Mouse (Mus musculus): ENCODE data around the gene Tsc22d3.
"Not testable (repeated sequence)": the region's sequence is repeated elsewhere in the genome, so short reads cannot be mapped to it uniquely, and the experiment has no call there.

Gene Tsc22d3

GRCm38 (mm10) chrX:140529074-140529561, 71.3 kb downstream of the Tsc22d3 start:
- no peak for DNase-seq (ENCODE audit: low read depth, low spot score)

- DNase-seq (ENCODE audit: low read depth, low spot score), result no peak
Observed at GRCm38 (mm10) chrX:140527231-140527630, 73.2 kb downstream of the Tsc22d3 start.

- no peak for DNase-seq (ENCODE audit: low read depth, low spot score)
Observed at GRCm38 (mm10) chrX:140526253-140526618, 74.2 kb downstream of the Tsc22d3 start.

- DNase-seq (ENCODE audit: low read depth, low spot score), result no peak
Observed at GRCm38 (mm10) chrX:140525604-140526252, 74.7 kb downstream of the Tsc22d3 start.

GRCm38 (mm10) chrX:140524231-140524630, 76.2 kb downstream of the Tsc22d3 start:
- no peak for DNase-seq (ENCODE audit: low read depth, low spot score)

GRCm38 (mm10) chrX:140522071-140522765, 78.2 kb downstream of the Tsc22d3 start:
- peak; percentile 38 for DNase-seq (ENCODE audit: low read depth, low spot score)

GRCm38 (mm10) chrX:140520146-140521102, 80.0 kb downstream of the Tsc22d3 start:
- DNase-seq (ENCODE audit: low read depth, low spot score), result peak; percentile 91

GRCm38 (mm10) chrX:140518351-140518750, 82.1 kb downstream of the Tsc22d3 start:
- no peak for DNase-seq (ENCODE audit: low read depth, low spot score)

- no peak for DNase-seq (ENCODE audit: low read depth, low spot score)
Observed at GRCm38 (mm10) chrX:140513379-140513778, 87.1 kb downstream of the Tsc22d3 start.

GRCm38 (mm10) chrX:140511687-140512651, 88.5 kb downstream of the Tsc22d3 start:
- no peak for DNase-seq (ENCODE audit: low read depth, low spot score)

- no peak for DNase-seq (ENCODE audit: low read depth, low spot score)
Observed at GRCm38 (mm10) chrX:140510696-140511429, 89.6 kb downstream of the Tsc22d3 start.

GRCm38 (mm10) chrX:140509817-140510216, 90.6 kb downstream of the Tsc22d3 start:
- no peak for DNase-seq (ENCODE audit: low read depth, low spot score)

- not testable (repeated sequence) for DNase-seq (ENCODE audit: low read depth, low spot score)
Observed at GRCm38 (mm10) chrX:140508791-140509190, 91.7 kb downstream of the Tsc22d3 start.

- no peak for DNase-seq (ENCODE audit: low read depth, low spot score)
Observed at GRCm38 (mm10) chrX:140507377-140507776, 93.1 kb downstream of the Tsc22d3 start.

- peak; percentile 22 for DNase-seq (ENCODE audit: low read depth, low spot score)
Observed at GRCm38 (mm10) chrX:140506436-140507180, 93.9 kb downstream of the Tsc22d3 start.

GRCm38 (mm10) chrX:140505497-140506238, 94.8 kb downstream of the Tsc22d3 start:
- peak; percentile 88 for DNase-seq (ENCODE audit: low read depth, low spot score)

- DNase-seq (ENCODE audit: low read depth, low spot score), result peak; percentile 87
Observed at GRCm38 (mm10) chrX:140503905-140504304, 96.6 kb downstream of the Tsc22d3 start.

Measured in CD4-positive, CD25-positive, alpha-beta regulatory T cell, adult 2 months (primary cell).